Mouse (Mus musculus): ENCODE data around the gene Hs1bp3. TPM values are rescaled to one million over a fixed set of nuclear protein-coding genes. Genes with fewer than 3 reads are reported as not detected.

The Hs1bp3 gene
- polyA plus RNA-seq, 2 experiments = 12.6 to 16.7 TPM

DNA sequence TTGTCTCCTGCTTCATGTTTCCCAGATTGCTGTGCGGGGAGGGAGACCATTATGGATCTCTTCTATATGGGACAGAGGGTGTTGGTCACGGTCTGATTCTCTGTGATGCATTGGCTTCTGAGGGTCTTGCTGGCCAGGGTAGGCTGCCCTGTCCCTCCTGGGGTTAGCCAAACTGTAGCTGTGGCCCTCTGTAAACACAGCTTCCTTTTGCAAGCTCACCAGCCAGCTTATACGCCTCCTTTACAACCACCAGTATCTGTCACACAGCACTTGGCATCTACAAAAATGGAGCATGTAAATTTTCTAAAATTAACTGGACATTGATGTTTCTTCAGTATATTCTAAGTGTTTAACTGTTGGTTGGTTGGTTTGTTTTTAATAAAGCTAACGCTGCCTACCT, 37.8 kb upstream of the Hs1bp3 start:
- DNase-seq (ENCODE audit: low spot score) (no peak), ATAC-seq (ENCODE audit: low FRiP score, low read depth) (no peak)
- no peaks in the 10 kb centered on the region for H3K9me3 ChIP-seq (ENCODE audit: control insufficient read depth, low read length)
- TF ChIP-seq POLR2A (IDR thresholded peaks at IDR 0.05; ENCODE audit: borderline replicate concordance, extremely low read depth, insufficient read depth, insufficient read length) = no peak
- H3K4me3 ChIP-seq (replicated peaks; ENCODE audit: low read length) = no peak overlapping the region
- no peaks in the 10 kb centered on the region for H3K27me3 ChIP-seq (ENCODE audit: control insufficient read depth, insufficient read depth, low read length)
- H3K4me2 ChIP-seq (replicated peaks; ENCODE audit: low read depth, low read length, severe bottlenecking) = no peak overlapping the region
- H3K9ac ChIP-seq (ENCODE audit: low read depth, low read length, severe bottlenecking) = no peak overlapping the region
- H3K27ac ChIP-seq (replicated peaks; ENCODE audit: low read depth, low read length) = no peak overlapping the region
- peaks cover 5% of the 10 kb centered on the region; the same call in 1 of the 2 replicates for H3K36me3 ChIP-seq (ENCODE audit: control insufficient read depth, insufficient read depth, low read length)
- no peaks in the 10 kb centered on the region for H3K4me1 ChIP-seq (ENCODE audit: control insufficient read depth, insufficient read depth, low read length)
- WGBS = 93% methylated on average over 4 of the region's 4 CpGs

DNA sequence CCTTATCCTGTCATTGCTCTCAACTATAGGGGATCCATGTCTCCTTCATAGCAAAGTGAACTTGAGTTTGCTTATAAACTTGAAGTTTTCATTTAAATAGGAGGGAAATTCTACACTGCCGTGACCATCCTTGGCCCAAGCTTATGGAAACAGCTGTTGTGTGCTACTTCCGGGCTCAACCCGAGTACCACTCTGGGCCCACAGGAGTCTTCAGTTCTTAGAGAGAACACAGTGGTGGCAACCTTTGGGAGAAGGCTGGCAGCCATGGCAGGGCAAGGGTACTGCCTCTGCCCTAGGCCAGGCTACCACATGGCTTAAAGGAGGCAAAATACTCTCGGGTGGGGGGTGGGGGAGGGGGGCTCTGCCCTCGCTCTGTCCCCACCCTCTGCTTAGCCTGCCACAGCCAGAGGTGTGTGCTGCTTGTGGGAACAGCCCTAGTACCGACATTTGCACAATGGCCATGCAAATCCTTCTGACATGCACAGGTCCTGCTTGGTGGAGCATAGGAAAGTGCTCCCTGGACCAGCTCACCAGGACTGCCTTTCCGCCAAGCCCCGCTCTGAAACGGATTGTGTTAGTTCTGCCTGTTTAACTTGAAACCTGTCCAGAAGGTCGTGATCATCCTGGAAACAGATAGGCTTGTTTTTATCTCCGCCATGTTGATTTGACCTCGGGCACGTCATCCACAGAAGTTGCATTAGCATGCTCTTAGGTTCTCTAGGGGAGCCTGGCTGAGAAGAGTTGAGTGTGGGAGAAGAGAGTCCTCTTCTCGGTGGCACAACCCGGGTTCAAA, 31.8 kb upstream of the Hs1bp3 start:
- Histone ChIP-seq H3K9me3 (ENCODE audit: control insufficient read depth, low read length) (no peaks in the 10 kb centered on the region), H3K4me3 (replicated peaks; ENCODE audit: low read length) (no peak overlapping the region), H3K4me2 (replicated peaks; ENCODE audit: low read depth, low read length, severe bottlenecking) (no peak overlapping the region), H3K27me3 (ENCODE audit: control insufficient read depth, insufficient read depth, low read length) (no peaks in the 10 kb centered on the region), H3K9ac (ENCODE audit: low read depth, low read length, severe bottlenecking) (no peak overlapping the region), H3K36me3 (ENCODE audit: control insufficient read depth, insufficient read depth, low read length) (peaks cover 18% of the 10 kb centered on the region), H3K27ac (replicated peaks; ENCODE audit: low read depth, low read length) (no peak overlapping the region), H3K4me1 (ENCODE audit: control insufficient read depth, insufficient read depth, low read length) (no peaks in the 10 kb centered on the region)
- WGBS = 88% methylated on average over 15 of the region's 15 CpGs
- TF ChIP-seq POLR2A (IDR thresholded peaks at IDR 0.05; ENCODE audit: borderline replicate concordance, extremely low read depth, insufficient read depth, insufficient read length) = no peak
- DNase-seq (ENCODE audit: low spot score) (no peak), ATAC-seq (ENCODE audit: low FRiP score, low read depth) (no peak)

DNA sequence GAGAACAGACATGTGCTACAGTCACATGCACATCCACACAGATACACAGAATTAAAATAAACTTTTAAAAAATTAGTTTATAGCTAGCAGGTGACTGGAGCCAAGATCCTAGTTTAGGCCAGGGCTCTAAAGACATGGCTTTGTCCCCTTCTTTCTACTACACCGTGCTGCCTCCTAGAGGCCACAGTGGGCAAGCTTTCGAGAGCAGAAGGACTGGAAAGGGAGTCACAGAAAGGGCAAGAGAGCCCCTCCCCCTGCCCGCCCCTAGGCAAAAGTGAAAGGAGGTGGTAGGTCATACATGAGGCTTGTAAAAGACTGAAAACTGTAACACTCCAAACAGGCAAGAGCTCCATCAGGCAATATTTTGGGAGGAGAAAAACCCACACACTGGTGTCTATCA, 25.3 kb upstream of the Hs1bp3 start:
- Histone ChIP-seq H3K4me2 (replicated peaks; ENCODE audit: low read depth, low read length, severe bottlenecking) (no peak overlapping the region), H3K4me1 (ENCODE audit: control insufficient read depth, insufficient read depth, low read length) (no peaks in the 10 kb centered on the region), H3K27ac (replicated peaks; ENCODE audit: low read depth, low read length) (no peak overlapping the region), H3K9ac (ENCODE audit: low read depth, low read length, severe bottlenecking) (no peak overlapping the region), H3K4me3 (replicated peaks; ENCODE audit: low read length) (no peak overlapping the region), H3K27me3 (ENCODE audit: control insufficient read depth, insufficient read depth, low read length) (no peaks in the 10 kb centered on the region), H3K36me3 (ENCODE audit: control insufficient read depth, insufficient read depth, low read length) (peaks cover 10% of the 10 kb centered on the region; the same call in 1 of the 2 replicates), H3K9me3 (ENCODE audit: control insufficient read depth, low read length) (no peaks in the 10 kb centered on the region)
- WGBS = 60% methylated on average over 3 of the region's 3 CpGs
- no peak for DNase-seq (ENCODE audit: low spot score)
- ATAC-seq (ENCODE audit: low FRiP score, low read depth) = no peak
- TF ChIP-seq POLR2A (IDR thresholded peaks at IDR 0.05; ENCODE audit: borderline replicate concordance, extremely low read depth, insufficient read depth, insufficient read length) = no peak

DNA sequence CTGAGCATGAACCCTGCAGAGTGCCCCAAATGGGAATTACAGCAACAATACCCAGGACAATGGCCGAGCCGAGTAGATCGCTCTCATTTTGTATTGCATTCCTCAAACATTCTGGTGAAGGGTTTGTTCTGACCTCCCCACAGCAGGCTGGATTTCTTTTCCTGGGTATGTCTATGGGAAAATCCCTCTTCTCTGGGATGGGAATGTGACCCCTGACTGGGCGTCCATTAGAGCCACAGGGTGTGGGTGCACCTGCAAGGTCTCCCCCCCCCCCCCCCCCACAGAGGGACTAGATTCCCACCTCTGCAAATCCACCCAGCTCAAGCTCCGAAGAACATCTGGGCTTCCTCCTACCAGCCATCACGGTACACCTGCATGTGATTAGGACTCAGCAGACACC, 24.1 kb upstream of the Hs1bp3 start:
- H3K36me3 ChIP-seq (ENCODE audit: control insufficient read depth, insufficient read depth, low read length) = peaks cover 6% of the 10 kb centered on the region; the same call in 1 of the 2 replicates
- H3K27me3 ChIP-seq (ENCODE audit: control insufficient read depth, insufficient read depth, low read length) = no peaks in the 10 kb centered on the region
- 72% methylated on average over 6 of the region's 6 CpGs for WGBS
- no peak overlapping the region for H3K4me2 ChIP-seq (replicated peaks; ENCODE audit: low read depth, low read length, severe bottlenecking)
- H3K27ac ChIP-seq (replicated peaks; ENCODE audit: low read depth, low read length) = no peak overlapping the region
- no peaks in the 10 kb centered on the region for H3K4me1 ChIP-seq (ENCODE audit: control insufficient read depth, insufficient read depth, low read length)
- H3K4me3 ChIP-seq (replicated peaks; ENCODE audit: low read length) = no peak overlapping the region
- TF ChIP-seq POLR2A (IDR thresholded peaks at IDR 0.05; ENCODE audit: borderline replicate concordance, extremely low read depth, insufficient read depth, insufficient read length) = no peak
- DNase-seq (ENCODE audit: low spot score) (no peak), ATAC-seq (ENCODE audit: low FRiP score, low read depth) (no peak)
- no peaks in the 10 kb centered on the region for H3K9me3 ChIP-seq (ENCODE audit: control insufficient read depth, low read length)
- no peak overlapping the region for H3K9ac ChIP-seq (ENCODE audit: low read depth, low read length, severe bottlenecking)

DNA sequence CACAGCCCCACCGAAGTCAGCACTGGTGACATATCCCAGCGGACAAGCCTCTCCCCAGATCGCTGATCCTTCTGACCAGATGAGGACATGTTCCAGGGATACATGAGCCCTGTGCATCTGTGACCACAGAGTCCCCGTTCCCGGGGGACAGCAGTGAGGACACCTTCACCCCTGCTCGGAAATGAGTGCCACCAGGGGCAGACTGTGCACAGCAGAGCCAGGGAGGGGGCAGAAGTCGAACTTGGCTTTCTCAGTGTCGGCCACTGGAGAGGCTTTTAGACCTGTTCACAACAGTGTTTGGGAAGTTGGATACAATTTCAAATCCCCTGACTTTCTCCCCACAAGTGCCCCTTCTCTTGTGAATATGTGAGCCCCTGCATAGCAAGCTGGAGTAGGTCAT, 23.7 kb upstream of the Hs1bp3 start:
- H3K27ac ChIP-seq (replicated peaks; ENCODE audit: low read depth, low read length) = no peak overlapping the region
- H3K9me3 ChIP-seq (ENCODE audit: control insufficient read depth, low read length) = no peaks in the 10 kb centered on the region
- no peak for DNase-seq (ENCODE audit: low spot score)
- H3K36me3 ChIP-seq (ENCODE audit: control insufficient read depth, insufficient read depth, low read length) = peaks cover 4% of the 10 kb centered on the region; the same call in 1 of the 2 replicates
- no peaks in the 10 kb centered on the region for H3K27me3 ChIP-seq (ENCODE audit: control insufficient read depth, insufficient read depth, low read length)
- 79% methylated on average over 8 of the region's 8 CpGs for WGBS
- H3K9ac ChIP-seq (ENCODE audit: low read depth, low read length, severe bottlenecking) = no peak overlapping the region
- H3K4me1 ChIP-seq (ENCODE audit: control insufficient read depth, insufficient read depth, low read length) = no peaks in the 10 kb centered on the region
- H3K4me2 ChIP-seq (replicated peaks; ENCODE audit: low read depth, low read length, severe bottlenecking) = no peak overlapping the region
- no peak overlapping the region for H3K4me3 ChIP-seq (replicated peaks; ENCODE audit: low read length)
- ATAC-seq (ENCODE audit: low FRiP score, low read depth) = no peak
- no peak for TF ChIP-seq POLR2A (IDR thresholded peaks at IDR 0.05; ENCODE audit: borderline replicate concordance, extremely low read depth, insufficient read depth, insufficient read length)

Measured in limb, embryonic 14.5 days (tissue).